ENCODE assay signal across 30 mouse cellular contexts in genomic region chr13:74144120-74144884, GRCm38 (mm10). TPM values are rescaled to one million over a fixed set of nuclear protein-coding genes. Genes with fewer than 3 reads are reported as not detected.
A peak's percentile ranks its signal among the peaks of the same experiment; 100 is the strongest.
DNase-seq lines count a peak whose midpoint lies in the region; ATAC-seq lines count a peak whose summit lies in the region.
"Had no signal": no experiment of that assay in that cellular context is flagged by ENCODE, and none has a peak within 500 bp of the region (broad histone marks: within the 10 kb centered on the region; RNA-seq: fewer than 3 reads in every experiment).

No protein-coding gene starts in this region.

- 43% methylated on average over 7 of the region's 7 CpGs for WGBS in kidney, embryonic 15.5 days
- WGBS in forebrain, embryonic 12.5 days, result 81% methylated on average over 7 of the region's 7 CpGs

- H3K36me3 ChIP-seq in kidney, embryonic 15.5 days, result no peaks in the 10 kb centered on the region
- H3K36me3 ChIP-seq in forebrain, embryonic 12.5 days (replicated peaks), result no peaks in the 10 kb centered on the region
- H3K36me3 ChIP-seq: G1E; heart, embryonic 12.5 days; midbrain, embryonic 10.5 days; neural tube, embryonic 13.5 days had no signal

- H3K27ac ChIP-seq in kidney, embryonic 15.5 days, result peak overlapping the region; percentile 88
- H3K27ac ChIP-seq in forebrain, embryonic 12.5 days, result no peak overlapping the region
- H3K27ac ChIP-seq: forebrain, embryonic 13.5 days; hindbrain, embryonic 14.5 days; layer of hippocampus, adult 2 months; midbrain, embryonic 10.5 days; neural tube, embryonic 13.5 days had no signal

- H3K9ac ChIP-seq in kidney, embryonic 15.5 days, result no peak overlapping the region
- no peak overlapping the region for H3K9ac ChIP-seq in forebrain, embryonic 12.5 days
- H3K9ac ChIP-seq: forebrain, embryonic 13.5 days; heart, embryonic 12.5 days; hindbrain, embryonic 14.5 days; neural tube, embryonic 13.5 days had no signal

- no peaks in the 10 kb centered on the region for H3K27me3 ChIP-seq in kidney, embryonic 15.5 days
- H3K27me3 ChIP-seq in forebrain, embryonic 12.5 days, result no peaks in the 10 kb centered on the region
- H3K27me3 ChIP-seq: forebrain, embryonic 13.5 days; heart, embryonic 12.5 days; neural tube, embryonic 13.5 days had no signal

- DNase-seq in adrenal gland, postnatal 14 days, result peak; percentile 37
- no peak for DNase-seq in adrenal gland, adult 18-20 months (ENCODE audit: low spot score in 2 of 2)
- peak; percentile 89 for DNase-seq in kidney, adult 11 months
- DNase-seq in kidney, postnatal 36 days, result peak; percentile 65 to 85
- no peak for DNase-seq in embryo, embryonic 10.5 days (ENCODE audit: low spot score)
- no peak for DNase-seq in frontal cortex, postnatal 10 days (ENCODE audit: low spot score in 2 of 2)
- DNase-seq: adrenal gland, postnatal 10 days; cerebellum, adult 8-10 months; layer of hippocampus, postnatal 36 days; retina, postnatal 1 day; right cerebral cortex, postnatal 25 days; spleen, adult 18-20 months; thymus, postnatal 14 days had no signal

- no peak overlapping the region for H3K4me2 ChIP-seq in kidney, embryonic 15.5 days
- H3K4me2 ChIP-seq in forebrain, embryonic 12.5 days, result no peak overlapping the region
- H3K4me2 ChIP-seq: forebrain, embryonic 13.5 days; heart, embryonic 12.5 days; hindbrain, embryonic 14.5 days; neural tube, embryonic 13.5 days had no signal

- peak; percentile 95 for ATAC-seq in kidney, embryonic 15.5 days (replicated peaks; ENCODE audit: low FRiP score)
- ATAC-seq in forebrain, embryonic 12.5 days (ENCODE audit: low FRiP score), result no peak
- ATAC-seq: forebrain, embryonic 13.5 days; inflammation-experienced regulatory T-cells, adult 6 months; lung, postnatal 0 days; midbrain, embryonic 16.5 days had no signal

- peaks cover 22% of the 10 kb centered on the region; the same call in 1 of the 2 replicates for H3K4me1 ChIP-seq in kidney, embryonic 15.5 days
- H3K4me1 ChIP-seq in forebrain, embryonic 12.5 days, result no peaks in the 10 kb centered on the region
- H3K4me1 ChIP-seq: forebrain, embryonic 13.5 days; heart, embryonic 12.5 days; midbrain, embryonic 10.5 days; neural tube, embryonic 13.5 days had no signal

- no peaks in the 10 kb centered on the region for H3K9me3 ChIP-seq in kidney, embryonic 15.5 days (replicated peaks)
- H3K9me3 ChIP-seq in forebrain, embryonic 12.5 days, result no peaks in the 10 kb centered on the region
- H3K9me3 ChIP-seq: forebrain, embryonic 13.5 days; G1E; heart, embryonic 12.5 days; midbrain, embryonic 10.5 days; neural tube, embryonic 13.5 days had no signal

- no peak overlapping the region for H3K4me3 ChIP-seq in kidney, embryonic 15.5 days (replicated peaks)
- H3K4me3 ChIP-seq in forebrain, embryonic 12.5 days (replicated peaks), result no peak overlapping the region
- H3K4me3 ChIP-seq: erythroblast, embryonic 14.5 days; forebrain, embryonic 13.5 days; heart, embryonic 12.5 days; layer of hippocampus, adult 2 months; midbrain, embryonic 10.5 days; myocyte; neural tube, embryonic 13.5 days had no signal

RNA-seq across cellular contexts. Expression of gene Slc9a3, which starts 23.0 kb away (rescaled TPM):
- total RNA-seq in adrenal gland, postnatal 14 days (2021), result 0.37 TPM in 1 of 2 replicates, not detected in the other
- under 1 TPM; 0.73 to 0.99 TPM for total RNA-seq in adrenal gland, adult 18-20 months (2021)
- 1.6 and 1.8 TPM in 2 replicates for polyA plus RNA-seq in kidney, embryonic 15.5 days (2015; fragmentation: Nextera tagmentation; extraction: Ambion mirVana)
- not detected in 2 replicates for polyA plus RNA-seq in forebrain, embryonic 12.5 days (2016; fragmentation: Nextera tagmentation; extraction: Ambion mirVana)
- total RNA-seq: granulocyte monocyte progenitor cell, adult 5-6 weeks had no signal
- polyA plus RNA-seq: embryonic facial prominence, embryonic 11.5 days; erythroblast, embryonic 14.5 days; G1E; heart, embryonic 12.5 days; lung, postnatal 0 days; midbrain, embryonic 10.5 days; stomach, embryonic 14.5 days had no signal

Comparison
In these comparisons a context has a peak if more than half of its experiments do, and no peak if none do; other contexts are left out.
1. DNase-seq: peak in adrenal gland, postnatal 14 days (single experiment), kidney, adult 11 months (single experiment) and kidney, postnatal 36 days (2 of 2); none in adrenal gland, adult 18-20 months (0 of 2), embryo, embryonic 10.5 days (single experiment) and frontal cortex, postnatal 10 days (0 of 2).